Mouse (Mus musculus): ENCODE data around the gene Cage1. TPM values are rescaled to one million over a fixed set of nuclear protein-coding genes. Genes with fewer than 3 reads are reported as not detected.
A peak's percentile ranks its signal among the peaks of the same experiment; 100 is the strongest.

Gene Cage1
- total RNA-seq, 2 experiments from 2014 or later: not detected

DNA sequence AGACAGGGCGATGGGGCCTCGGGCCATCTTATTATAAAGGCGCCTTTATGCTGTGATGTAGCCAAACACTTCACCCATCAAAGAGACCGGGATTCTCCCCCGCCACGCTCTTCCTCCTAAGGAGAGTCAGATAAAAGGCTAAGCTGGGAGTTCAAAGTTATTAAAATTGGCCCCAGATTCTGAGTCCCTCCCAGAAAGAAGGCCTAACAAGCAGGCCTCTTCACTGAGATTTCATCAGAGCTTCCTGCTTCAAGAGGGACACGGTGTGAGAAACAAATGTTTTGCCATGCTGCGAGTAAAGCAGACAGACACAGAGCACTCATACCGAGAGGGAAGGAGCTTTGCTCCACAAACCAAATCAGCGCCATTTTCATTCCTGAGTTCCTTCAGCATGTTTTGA lies 69.3 kb downstream of the Cage1 start:
- no peak for ATAC-seq (replicated peaks; ENCODE audit: low FRiP score, poor library complexity, severe bottlenecking)

DNA sequence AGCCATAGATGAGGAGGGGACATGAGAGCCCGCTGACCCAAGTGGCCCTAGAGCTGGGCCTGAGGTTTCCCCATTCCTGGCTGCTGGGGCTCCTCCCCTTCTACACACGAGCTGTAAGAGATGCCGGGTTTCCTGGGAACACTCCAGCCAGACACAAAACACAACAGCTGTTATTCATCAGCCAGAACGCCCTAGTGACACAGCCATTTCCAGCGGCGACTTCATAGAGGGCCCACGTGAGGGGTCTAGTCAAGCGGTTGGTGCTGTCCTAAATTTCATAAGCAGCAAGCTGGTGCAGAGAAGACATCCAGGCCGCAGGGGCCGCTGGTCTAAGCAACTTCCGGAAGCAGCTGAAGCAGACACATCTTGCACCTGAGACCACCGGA lies 69.8 kb downstream of the Cage1 start:
- no peak for ATAC-seq (replicated peaks; ENCODE audit: low FRiP score, poor library complexity, severe bottlenecking)

DNA sequence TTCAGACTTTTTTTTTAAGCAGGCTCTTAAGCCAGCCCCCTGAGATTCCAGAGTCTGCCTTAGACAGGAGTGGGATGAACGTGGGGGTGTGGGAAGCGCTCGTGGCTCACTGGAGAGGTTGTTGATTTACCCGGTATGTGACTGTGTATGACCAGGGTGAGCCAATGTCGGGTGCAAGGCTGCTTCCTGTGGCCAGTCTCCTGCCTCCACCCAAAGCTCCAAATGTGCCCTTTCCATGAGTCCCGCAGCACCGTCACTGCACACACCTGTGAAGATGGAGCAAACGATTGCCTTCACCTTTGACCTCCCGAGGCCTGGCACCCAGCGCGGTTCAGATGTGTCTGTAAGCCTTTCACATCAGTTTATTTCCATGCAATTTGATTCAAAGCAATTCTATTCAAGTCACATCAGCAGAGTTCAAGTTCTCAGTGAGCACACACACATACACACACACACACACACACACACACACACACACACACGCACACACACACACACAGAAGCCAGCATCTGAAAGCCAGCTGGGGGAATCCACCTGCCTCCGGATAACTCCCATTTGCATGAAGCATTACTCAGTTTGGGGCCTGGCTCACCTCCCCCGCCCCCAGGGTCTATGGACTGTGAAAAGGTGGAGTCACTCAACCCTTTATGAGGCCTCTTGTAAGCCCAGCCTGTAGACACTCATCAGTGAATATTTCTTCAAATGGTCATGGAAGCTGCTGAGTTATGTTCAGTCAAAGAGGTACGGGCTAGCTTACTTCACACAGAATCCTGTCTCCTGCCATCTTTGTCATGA lies 70.4 kb downstream of the Cage1 start:
- ATAC-seq (replicated peaks; ENCODE audit: low FRiP score, poor library complexity, severe bottlenecking): no peak

DNA sequence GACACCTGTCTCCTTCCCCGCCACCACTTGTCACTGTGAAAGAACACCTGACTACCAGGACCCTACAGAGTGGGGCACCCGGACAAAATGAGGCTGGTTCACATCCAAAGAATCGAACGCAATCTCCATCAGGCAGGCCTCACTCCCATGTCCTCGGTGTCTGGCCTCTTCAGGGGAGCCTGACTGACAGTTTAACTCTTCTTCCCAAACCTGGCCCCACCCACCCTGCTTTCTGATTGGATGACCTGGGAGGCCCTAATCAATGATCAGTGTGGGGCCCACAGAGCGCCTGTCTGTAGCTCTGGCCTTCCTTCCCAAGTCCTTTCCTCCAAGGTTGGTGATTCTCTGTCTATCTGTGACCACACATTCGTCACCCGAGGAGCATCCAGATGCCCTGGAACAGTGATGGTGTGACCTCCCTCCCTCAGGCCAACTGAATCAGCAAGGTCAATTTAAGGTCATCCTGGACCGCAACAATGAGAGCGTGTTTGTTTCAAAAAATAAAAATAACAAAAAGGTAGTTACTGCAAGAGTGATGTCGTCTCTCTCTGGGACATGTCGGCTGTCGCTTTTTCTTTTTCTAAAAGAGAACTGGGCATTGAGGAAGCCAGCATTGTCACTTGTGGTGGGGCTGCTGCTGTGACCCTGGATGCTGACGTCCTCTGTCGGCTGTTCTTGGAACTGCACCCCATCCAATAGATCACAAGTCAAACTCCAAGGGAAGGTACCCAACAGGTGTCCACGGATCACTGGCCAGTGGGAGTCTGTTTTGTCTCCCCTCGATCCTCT lies 71.5 kb downstream of the Cage1 start:
- peak; percentile 46 for ATAC-seq (replicated peaks; ENCODE audit: low FRiP score, poor library complexity, severe bottlenecking)

DNA sequence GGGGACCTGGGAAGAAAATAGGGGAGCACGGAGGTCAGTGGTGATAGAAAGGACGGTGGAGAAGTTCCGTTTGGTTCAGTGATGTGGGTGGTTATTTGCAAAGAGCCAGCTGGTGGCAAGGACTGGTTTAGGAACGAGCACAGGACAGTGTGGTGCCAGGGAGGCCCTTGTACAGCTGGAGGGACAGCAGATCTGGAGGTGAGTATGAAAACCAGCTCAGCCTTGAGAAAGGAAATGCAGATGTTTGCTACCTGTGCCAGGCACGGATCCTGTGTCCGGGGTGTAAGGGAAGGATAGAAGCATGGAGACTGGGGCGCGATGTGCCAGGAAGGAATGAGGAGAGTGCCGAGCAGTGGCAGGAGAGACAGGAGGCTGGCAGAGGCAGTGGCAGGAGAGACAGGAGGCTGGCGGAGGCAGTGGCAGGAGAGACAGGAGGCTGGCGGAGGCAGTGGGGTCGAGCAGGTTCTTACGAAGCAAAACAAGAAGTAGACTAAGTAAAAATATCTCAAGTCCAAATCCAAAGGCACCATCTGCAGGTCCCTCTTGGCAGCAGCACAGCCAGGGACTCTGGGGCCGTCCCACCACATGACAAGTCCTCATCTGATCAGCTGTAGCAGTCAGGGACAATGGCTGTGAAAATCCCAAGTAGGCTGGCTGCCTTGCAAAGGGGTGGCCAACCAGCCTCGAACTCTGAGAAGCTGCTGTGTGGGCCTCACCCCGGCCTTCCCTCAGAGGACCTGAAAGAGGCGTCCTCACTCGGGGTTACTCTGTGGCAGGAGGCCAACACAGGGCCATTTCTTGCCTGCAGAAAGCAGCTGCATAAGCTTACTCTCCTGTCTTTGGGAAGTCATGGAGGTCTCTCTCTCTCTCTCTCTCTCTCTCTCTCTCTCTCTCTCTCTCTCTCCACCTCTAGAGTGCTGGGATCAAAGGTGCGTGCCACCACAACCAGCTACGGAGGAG lies 72.5 kb downstream of the Cage1 start:
- no peak for ATAC-seq (replicated peaks; ENCODE audit: low FRiP score, poor library complexity, severe bottlenecking)

DNA sequence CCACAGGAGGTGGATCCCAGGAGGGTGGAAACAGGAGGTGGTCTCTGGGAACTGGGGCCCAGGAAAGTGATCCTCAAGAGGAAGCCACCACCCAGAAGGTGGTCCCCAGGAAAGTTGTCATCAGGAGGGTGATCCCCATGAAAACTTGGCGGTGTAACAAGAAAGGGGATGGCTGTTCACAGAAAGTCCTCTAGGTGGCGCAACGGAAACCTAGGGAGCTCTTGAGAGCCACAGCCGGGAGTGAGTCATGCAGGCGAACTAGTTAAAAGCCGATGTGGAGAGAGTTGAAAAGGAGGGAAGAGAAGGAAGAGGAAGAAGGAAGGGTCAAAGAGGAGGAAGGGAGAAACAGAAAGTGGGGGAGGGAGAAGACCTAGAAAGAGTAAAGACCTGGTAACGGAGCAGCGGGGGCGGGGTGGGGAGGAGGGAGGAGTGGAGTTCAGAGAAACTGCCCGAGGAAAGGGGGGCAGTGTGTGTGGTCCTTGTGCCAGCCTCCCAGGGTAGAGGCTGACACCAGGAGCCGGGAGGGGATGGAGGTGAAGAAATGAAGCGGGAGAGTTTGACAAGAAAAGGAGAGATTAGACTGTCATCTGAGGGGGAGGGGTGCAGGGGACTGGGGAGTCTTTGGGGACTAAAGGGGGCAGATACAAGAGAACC lies 73.4 kb downstream of the Cage1 start:
- ATAC-seq (replicated peaks; ENCODE audit: low FRiP score, poor library complexity, severe bottlenecking): peak; percentile 76

DNA sequence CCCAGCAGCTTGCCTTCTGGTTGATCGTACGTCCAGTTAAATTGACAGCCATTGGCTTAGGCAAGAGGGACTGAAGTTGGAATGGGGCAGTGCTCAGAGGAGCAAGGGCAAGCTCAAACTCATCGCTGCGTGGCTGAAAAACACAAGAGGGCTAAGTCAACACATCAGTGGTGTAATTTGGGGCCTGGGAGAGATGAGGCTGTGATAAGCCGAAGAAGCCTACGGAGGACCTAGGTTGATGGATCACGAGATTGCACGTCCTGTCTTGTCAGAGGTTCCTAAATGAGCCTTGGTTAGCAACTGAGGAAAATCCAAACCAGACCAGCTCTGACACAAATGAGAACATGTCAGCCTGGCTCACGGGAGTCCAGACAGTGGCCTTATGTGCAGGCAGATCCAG lies 74.3 kb downstream of the Cage1 start:
- ATAC-seq (replicated peaks; ENCODE audit: low FRiP score, poor library complexity, severe bottlenecking): no peak

DNA sequence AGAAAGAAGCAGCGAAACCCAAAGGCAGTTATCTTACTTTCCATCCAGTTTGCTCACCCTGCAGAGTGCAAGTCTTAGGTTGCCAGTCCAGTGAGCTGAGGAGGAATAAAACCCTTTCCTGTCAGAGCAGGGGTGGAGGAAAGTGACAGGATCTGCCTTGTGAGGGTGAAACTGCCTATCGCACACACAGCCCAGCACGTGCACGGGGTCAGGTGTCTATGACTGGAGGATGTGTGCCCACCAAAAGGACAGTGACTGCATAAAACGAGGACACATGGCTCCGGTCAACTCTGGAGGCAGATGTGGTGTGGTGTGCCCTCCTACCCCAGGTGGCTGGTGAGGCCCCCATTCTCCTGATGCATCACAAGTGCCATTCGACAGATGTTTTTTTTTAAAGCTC lies 76.9 kb downstream of the Cage1 start:
- no peak for ATAC-seq (replicated peaks; ENCODE audit: low FRiP score, poor library complexity, severe bottlenecking)

DNA sequence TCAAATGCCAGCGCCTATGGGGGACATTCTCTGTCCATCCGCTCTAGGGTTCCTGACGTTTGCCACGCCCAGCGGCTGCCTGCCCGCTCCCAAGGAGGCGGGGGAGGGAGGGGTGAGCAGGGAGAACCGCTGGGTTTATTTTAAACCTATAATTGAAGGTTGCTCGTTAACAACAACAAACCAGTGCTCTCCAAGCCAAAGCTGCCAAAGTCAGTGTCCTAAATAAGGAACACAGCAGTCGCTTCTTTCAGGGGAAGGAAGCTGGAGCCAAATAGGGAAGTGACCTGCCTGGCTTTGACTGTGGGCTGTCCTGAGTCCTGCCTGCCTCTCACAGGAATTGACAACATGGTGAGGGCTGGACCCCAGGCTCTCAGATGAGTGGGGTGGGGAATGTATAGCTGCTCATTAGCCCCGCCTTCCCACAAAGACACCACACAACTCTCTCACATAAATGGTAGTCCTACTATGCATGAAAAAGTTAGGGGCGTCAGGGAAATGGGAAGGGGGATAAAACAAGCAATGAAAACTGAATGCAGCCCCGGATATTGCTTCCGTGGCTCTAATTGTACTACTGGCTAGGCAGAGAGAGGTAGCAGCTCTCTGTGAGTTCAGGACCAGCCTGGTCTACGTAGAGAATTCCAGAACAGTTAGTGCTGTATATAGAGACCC lies 77.5 kb downstream of the Cage1 start:
- no peak for ATAC-seq (replicated peaks; ENCODE audit: low FRiP score, poor library complexity, severe bottlenecking)

DNA sequence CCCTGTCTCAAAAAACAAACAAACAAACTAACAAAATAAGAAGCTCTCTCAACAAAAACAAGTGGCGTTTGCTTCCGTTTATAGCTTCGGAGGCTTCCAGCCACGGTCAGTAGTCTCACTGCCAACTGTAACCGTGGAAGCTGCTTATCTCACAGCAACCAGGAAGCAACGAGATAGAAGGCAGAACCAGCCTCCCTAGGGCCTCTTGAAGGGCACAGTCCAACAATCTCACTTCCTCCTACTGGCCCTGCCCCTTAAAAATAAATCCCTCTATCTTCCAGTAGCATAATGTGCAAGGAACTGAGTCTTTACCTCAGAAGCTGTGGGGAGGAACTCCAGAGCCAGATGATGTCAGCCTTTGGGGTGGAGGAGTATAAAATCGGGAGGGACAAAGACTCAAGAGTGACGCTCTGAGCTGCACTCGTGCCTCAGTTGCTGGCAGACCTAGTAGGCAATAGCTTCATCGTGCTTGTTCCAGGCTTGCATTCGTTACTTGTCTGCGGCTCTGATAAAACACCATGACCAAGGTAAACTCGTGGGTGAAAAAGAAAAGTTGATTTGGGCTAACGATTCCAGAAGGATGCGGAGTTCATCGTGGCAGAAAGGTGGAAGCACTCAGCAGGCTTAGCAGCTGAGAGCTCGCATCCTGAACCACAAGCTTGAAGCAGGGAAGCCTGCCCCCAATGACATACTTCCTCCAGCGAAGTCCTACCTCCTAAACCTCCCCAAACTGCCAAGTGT lies 78.2 kb downstream of the Cage1 start:
- peak; percentile 70; the same call in 1 of the 2 replicates for ATAC-seq (replicated peaks; ENCODE audit: low FRiP score, poor library complexity, severe bottlenecking)

Other genes starting within 250 kb of the Cage1 start
- gene Ssr1, start 42.9 kb downstream of the Cage1 start, total RNA-seq (2015; ENCODE audit: low replicate concordance): 76.0 and 76.3 TPM in 2 replicates
- 66.6 and 69.7 TPM in 2 replicates for gene Ssr1, start 42.9 kb downstream of the Cage1 start, total RNA-seq (2017; ENCODE audit: low replicate concordance)
- gene Riok1, start 74 bp downstream of the Cage1 start, total RNA-seq (2015; ENCODE audit: low replicate concordance): 37.8 and 71.7 TPM in 2 replicates
- gene Riok1, start 74 bp downstream of the Cage1 start, total RNA-seq (2017; ENCODE audit: low replicate concordance): 78.0 and 78.3 TPM in 2 replicates
- gene Dsp, start 114.2 kb upstream of the Cage1 start, total RNA-seq (2015; ENCODE audit: low replicate concordance): not detected in 2 replicates
- gene Dsp, start 114.2 kb upstream of the Cage1 start, total RNA-seq (2017; ENCODE audit: low replicate concordance): not detected in 2 replicates
- 33.1 and 52.6 TPM in 2 replicates for gene Snrnp48, start 167.9 kb upstream of the Cage1 start, total RNA-seq (2015; ENCODE audit: low replicate concordance)
- 47.8 and 78.0 TPM in 2 replicates for gene Snrnp48, start 167.9 kb upstream of the Cage1 start, total RNA-seq (2017; ENCODE audit: low replicate concordance)

Data from erythroid progenitor cell, adult 5-6 weeks (primary cell).